Mouse (Mus musculus) heart, embryonic 16.5 days (tissue): Measurements from ENCODE around the gene Hoxb5. TPM values are rescaled to one million over a fixed set of nuclear protein-coding genes. Genes with fewer than 3 reads are reported as not detected.

ENCODE experiments used
- ATAC-seq: fragments of 200-750 bp; cut with Nextera tagmentation; replicated peaks from 2 replicates; pipeline ENCODE4 v1.8.0; 2017; ENCODE audit warnings: moderate number of reproducible peaks; ENCODE audit not compliant: insufficient read depth, low FRiP score; ENCODE audit errors: extremely low read depth
- H3K27ac ChIP-seq: fragments of 300-500 bp; sonication (generic); 2 replicates; pipeline ENCODE4 v1.5.1; 2014; ENCODE audit warnings: mild to moderate bottlenecking, low read length, control low read depth, moderate library complexity
- H3K27me3 ChIP-seq: fragments of 300-500 bp; sonication (generic); 2 replicates; pipeline ENCODE4 v1.6.1; 2014; ENCODE audit warnings: low read length, mixed read lengths; ENCODE audit not compliant: control insufficient read depth, insufficient read depth
- H3K36me3 ChIP-seq: fragments of 300-500 bp; sonication (generic); 2 replicates; pipeline ENCODE4 v1.6.1; 2014; ENCODE audit not compliant: control insufficient read depth, insufficient read depth
- H3K4me1 ChIP-seq: fragments of 300-500 bp; sonication (generic); 2 replicates; pipeline ENCODE4 v1.6.1; 2014; ENCODE audit warnings: low read length, mixed read lengths; ENCODE audit not compliant: control insufficient read depth, insufficient read depth
- H3K4me2 ChIP-seq: fragments of 300-500 bp; sonication (generic); 2 replicates; pipeline ENCODE4 v1.6.1; 2014; ENCODE audit warnings: low read depth, mild to moderate bottlenecking, control low read depth, low read length
- H3K4me3 ChIP-seq: fragments of 300-500 bp; sonication (generic); 2 replicates; pipeline ENCODE4 v1.5.1; 2014; ENCODE audit warnings: mild to moderate bottlenecking, control low read depth, low read length
- H3K9ac ChIP-seq: fragments of 300-500 bp; sonication (generic); 2 replicates; pipeline ENCODE4 v1.6.1; 2014; ENCODE audit warnings: low read length, control low read depth
- H3K9me3 ChIP-seq: fragments of 300-500 bp; sonication (generic); replicated peaks from 2 replicates; pipeline ENCODE4 v1.6.1; 2016; ENCODE audit warnings: low read length; ENCODE audit not compliant: control insufficient read depth
- WGBS: fragments of 180-500 bp; shearing (Covaris S2); extraction: QIAGEN DNeasy Blood & Tissue Kit; methylation state at CpG from one replicate; pipeline ENCODE4 v1.1.7; 2014; 5-methylcytosine and 5-hydroxymethylcytosine counted together
- polyA plus RNA-seq: library from polyadenylated mRNA; unstranded; fragments of >200 nt; fragmentation: Nextera tagmentation; extraction: Ambion mirVana; gene quantifications from 2 replicates; pipeline ENCODE4 v1.2.1, GENCODE M21; 2015

The Hoxb5 gene
- polyA plus RNA-seq, 1 experiment from 2014 or later, result 0.76 TPM

GRCm38 (mm10) chr11:96279421-96280233 lies 23.5 kb upstream of the Hoxb5 start:
- H3K4me2 ChIP-seq, result no peak overlapping the region
- H3K9ac ChIP-seq, result no peak overlapping the region
- peaks cover 88% of the 10 kb centered on the region for H3K27me3 ChIP-seq
- no peak overlapping the region for H3K27ac ChIP-seq
- WGBS, result 4% methylated on average over 31 of the region's 31 CpGs
- H3K36me3 ChIP-seq, result no peaks in the 10 kb centered on the region
- peaks cover 5% of the 10 kb centered on the region for H3K4me1 ChIP-seq
- ATAC-seq, result no peak
- H3K9me3 ChIP-seq, result no peaks in the 10 kb centered on the region
- H3K4me3 ChIP-seq, result no peak overlapping the region

DNA sequence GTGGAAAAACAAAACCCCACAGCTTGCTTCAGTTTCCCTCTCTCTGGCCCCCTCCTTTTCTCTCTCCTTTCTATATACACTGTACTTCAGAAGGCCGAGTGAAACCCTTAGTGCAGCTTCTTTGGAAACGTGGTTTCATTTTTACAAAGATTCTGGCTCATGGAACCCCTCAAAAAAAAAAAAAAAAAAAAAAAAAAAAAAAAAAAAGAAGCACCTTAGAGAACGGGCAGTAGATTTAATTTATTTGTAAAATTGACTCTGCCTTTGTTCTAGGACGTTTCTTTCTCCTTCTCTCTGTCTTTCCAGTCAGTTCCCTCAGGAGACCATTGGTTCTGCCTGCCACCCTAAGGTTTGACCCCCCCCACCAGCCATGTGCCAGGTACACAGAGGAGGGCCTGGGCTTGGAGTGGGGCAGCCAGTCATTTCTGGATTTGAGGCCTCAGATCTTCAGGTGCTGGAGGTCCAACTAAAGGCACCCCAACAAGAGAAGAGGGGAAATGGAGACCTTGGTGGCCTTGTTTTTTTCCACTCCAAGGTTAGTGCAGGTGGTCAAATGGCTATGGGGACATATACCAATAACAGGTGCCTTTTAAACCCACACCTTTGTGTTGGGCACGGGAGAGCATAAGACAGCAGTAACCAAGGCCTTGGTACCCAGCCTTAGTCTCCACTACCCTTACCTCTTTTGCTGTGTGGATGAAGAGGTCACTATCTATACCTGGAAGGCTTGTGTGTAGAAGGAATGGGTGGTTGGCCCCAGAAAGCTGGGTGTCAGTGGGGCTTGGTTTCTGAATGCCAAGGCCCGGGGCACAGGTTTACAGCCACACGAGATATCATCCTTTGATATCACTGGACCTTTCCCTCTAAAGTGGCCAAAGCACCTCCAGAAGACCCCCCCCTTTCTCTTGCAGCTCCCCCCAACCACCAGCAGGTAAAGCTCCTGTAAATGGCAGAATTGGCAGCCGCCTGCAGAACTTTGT lies 22.4 kb upstream of the Hoxb5 start:
- ATAC-seq, result no peak
- H3K27me3 ChIP-seq, result peaks cover 87% of the 10 kb centered on the region
- no peak overlapping the region for H3K27ac ChIP-seq
- WGBS, result 13% methylated on average over 8 of the region's 8 CpGs
- H3K9ac ChIP-seq, result no peak overlapping the region
- H3K4me2 ChIP-seq, result no peak overlapping the region
- no peak overlapping the region for H3K4me3 ChIP-seq
- H3K36me3 ChIP-seq, result no peaks in the 10 kb centered on the region
- no peaks in the 10 kb centered on the region for H3K9me3 ChIP-seq
- peaks cover 5% of the 10 kb centered on the region for H3K4me1 ChIP-seq

GRCm38 (mm10) chr11:96281396-96281795 lies 21.7 kb upstream of the Hoxb5 start:
- ATAC-seq, result no peak
- 6% methylated on average over 18 of the region's 18 CpGs for WGBS
- Histone ChIP-seq H3K4me1 (peaks cover 5% of the 10 kb centered on the region), H3K4me3 (no peak overlapping the region), H3K36me3 (no peaks in the 10 kb centered on the region), H3K27ac (no peak overlapping the region), H3K4me2 (no peak overlapping the region), H3K9ac (no peak overlapping the region), H3K9me3 (no peaks in the 10 kb centered on the region), H3K27me3 (peaks cover 87% of the 10 kb centered on the region)

DNA sequence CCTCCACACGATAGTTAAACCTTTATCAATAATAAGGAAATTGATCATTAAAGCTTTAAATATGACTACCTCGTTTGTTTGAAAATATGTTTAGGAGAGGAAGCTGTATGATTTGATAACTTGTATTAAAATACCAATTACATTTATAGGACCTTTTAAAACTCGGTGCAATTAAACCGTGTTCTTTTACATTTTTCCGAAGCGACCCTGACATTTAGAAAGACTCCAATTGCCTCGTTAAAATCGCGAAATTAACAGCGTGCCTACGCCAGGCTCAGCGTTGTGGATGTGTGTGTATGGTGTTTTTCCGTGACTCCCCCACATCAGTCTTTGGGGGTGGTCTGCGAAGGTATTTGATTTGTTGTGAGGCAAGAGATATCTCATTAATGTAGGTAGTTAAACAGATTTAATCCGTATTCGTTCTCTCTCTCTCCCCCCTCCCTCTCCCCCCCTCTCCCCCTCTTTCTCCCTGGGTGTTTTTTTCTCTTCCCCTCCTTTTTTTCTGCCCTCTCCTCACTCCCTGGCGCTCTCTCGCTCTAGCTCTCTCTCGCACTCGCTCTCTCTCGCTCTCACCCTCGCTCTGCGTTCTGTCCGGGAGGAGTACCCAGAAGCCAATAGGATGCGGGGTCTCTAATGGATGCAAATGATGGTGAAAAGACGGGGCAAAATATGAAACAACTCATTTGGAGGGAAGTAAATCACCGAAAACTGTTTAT lies 21.1 kb upstream of the Hoxb5 start, which contains the start of gene Hoxb8:
Gene Hoxb8, plus strand, starts transcription at position 51 of the 716 bp plus-strand sequence.
- WGBS, result 1% methylated on average over 27 of the region's 27 CpGs
- H3K4me1 ChIP-seq, result peaks cover 5% of the 10 kb centered on the region
- peaks cover 88% of the 10 kb centered on the region for H3K27me3 ChIP-seq
- no peaks in the 10 kb centered on the region for H3K9me3 ChIP-seq
- no peak within 1 kb of the TSS for H3K27ac ChIP-seq
- H3K36me3 ChIP-seq, result no peaks in the 10 kb centered on the region
- H3K9ac ChIP-seq, result no peak within 1 kb of the TSS
- H3K4me2 ChIP-seq, result no peak within 1 kb of the TSS
- H3K4me3 ChIP-seq, result no peak within 1 kb of the TSS
- no peak for ATAC-seq

- no peak overlapping the region; the same call in 1 of the 2 replicates for H3K4me3 ChIP-seq
- H3K4me1 ChIP-seq, result peaks cover 5% of the 10 kb centered on the region
- peak overlapping the region; percentile 28; the same call in 1 of the 2 replicates for H3K4me2 ChIP-seq
- peaks cover 88% of the 10 kb centered on the region for H3K27me3 ChIP-seq
- 2% methylated on average over 49 of the region's 49 CpGs for WGBS
- H3K36me3 ChIP-seq, result no peaks in the 10 kb centered on the region
- no peak overlapping the region for H3K9ac ChIP-seq
- no peak for ATAC-seq
- no peaks in the 10 kb centered on the region for H3K9me3 ChIP-seq
- H3K27ac ChIP-seq, result no peak overlapping the region
Observed at GRCm38 (mm10) chr11:96282795-96283430, 20.2 kb upstream of the Hoxb5 start.

GRCm38 (mm10) chr11:96284041-96284749 lies 18.9 kb upstream of the Hoxb5 start:
- Histone ChIP-seq H3K27ac (no peak overlapping the region), H3K9me3 (no peaks in the 10 kb centered on the region)

GRCm38 (mm10) chr11:96284774-96285734 lies 18.1 kb upstream of the Hoxb5 start:
- Histone ChIP-seq H3K9me3 (no peaks in the 10 kb centered on the region), H3K36me3 (no peaks in the 10 kb centered on the region), H3K27ac (no peak overlapping the region), H3K27me3 (peaks cover 89% of the 10 kb centered on the region), H3K4me2 (peak overlapping the region; percentile 52), H3K9ac (no peak overlapping the region), H3K4me1 (peaks cover 5% of the 10 kb centered on the region), H3K4me3 (peak overlapping the region; percentile 36)
- no peak for ATAC-seq
- 3% methylated on average over 33 of the region's 37 CpGs for WGBS

More at GRCm38 (mm10) chr11:96284041-96284749, 18.9 kb upstream of the Hoxb5 start:
- H3K27me3 ChIP-seq, result peaks cover 88% of the 10 kb centered on the region
- WGBS, result 1% methylated on average over 34 of the region's 49 CpGs
- no peak for ATAC-seq
- H3K4me2 ChIP-seq, result peak overlapping the region; percentile 52
- no peaks in the 10 kb centered on the region for H3K36me3 ChIP-seq
- peak overlapping the region; percentile 36 for H3K4me3 ChIP-seq
- H3K4me1 ChIP-seq, result peaks cover 5% of the 10 kb centered on the region
- H3K9ac ChIP-seq, result peak overlapping the region; percentile 15; the same call in 1 of the 2 replicates
